Comparison of ENCODE assay signal across 7 mouse cellular contexts in the genomic region with DNA sequence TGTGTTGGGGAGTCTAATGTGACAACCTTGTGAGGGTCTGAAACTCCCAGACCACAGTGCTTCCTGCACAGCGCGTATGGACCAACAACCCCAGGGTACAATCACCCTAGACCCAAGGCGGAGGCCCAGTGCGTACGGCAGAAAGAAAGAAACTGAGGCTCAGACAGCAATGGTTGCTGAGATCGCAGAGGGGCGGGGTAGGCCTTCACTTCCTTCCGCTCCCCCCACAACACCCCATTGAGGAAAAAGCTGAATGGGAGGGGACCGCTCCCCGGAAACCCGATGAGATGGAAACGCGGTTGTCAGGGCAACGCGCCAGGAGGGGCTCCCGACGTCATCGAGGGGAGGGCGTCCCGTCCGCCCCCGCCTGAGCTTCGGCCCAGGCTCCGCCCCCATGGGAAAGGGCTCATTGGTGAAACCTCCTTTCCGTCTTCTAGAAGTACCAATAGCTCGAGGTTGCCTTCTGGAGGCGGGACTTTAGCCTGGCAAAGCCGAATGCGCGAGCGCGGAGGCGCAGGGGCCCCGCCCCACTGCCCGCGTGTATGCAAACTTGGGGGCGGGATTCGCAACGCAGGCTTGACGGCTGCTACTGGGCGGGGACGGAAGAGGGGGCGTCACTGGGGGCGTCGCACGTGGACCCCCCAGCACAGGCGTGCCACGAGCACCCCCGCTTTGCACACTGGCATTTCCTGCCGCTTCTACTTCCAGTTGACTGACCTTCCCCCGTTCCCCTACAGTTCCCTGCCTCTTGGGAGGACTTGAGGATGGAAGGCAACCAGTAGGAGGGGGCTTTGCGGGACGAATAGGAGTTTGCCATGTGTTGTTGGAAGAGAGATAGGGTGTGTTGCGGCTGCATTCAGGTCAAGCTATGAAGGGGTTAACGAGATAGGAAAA. TPM values are rescaled to one million over a fixed set of nuclear protein-coding genes. Genes with fewer than 3 reads are reported as not detected.
DNase-seq lines count a peak whose midpoint lies in the region; ATAC-seq and TF ChIP-seq lines count a peak whose summit lies in the region.

No protein-coding gene starts in this region.

- peak overlapping the region; percentile 26 for H3K4me3 ChIP-seq in intestine, postnatal 0 days (ENCODE audit: low read depth, low read length)
- H3K4me3 ChIP-seq in limb, embryonic 10.5 days: peak overlapping the region; percentile 47
- peak overlapping the region; percentile 44 for H3K4me3 ChIP-seq in midbrain, embryonic 13.5 days (replicated peaks)

- peaks cover 37% of the 10 kb centered on the region for H3K4me1 ChIP-seq in intestine, postnatal 0 days (replicated peaks; ENCODE audit: control insufficient read depth, insufficient read depth, low read length)
- peaks cover 98% of the 10 kb centered on the region for H3K4me1 ChIP-seq in limb, embryonic 10.5 days
- H3K4me1 ChIP-seq in midbrain, embryonic 13.5 days (replicated peaks): peaks cover 77% of the 10 kb centered on the region

- no peaks in the 10 kb centered on the region for H3K27me3 ChIP-seq in intestine, postnatal 0 days (replicated peaks; ENCODE audit: control insufficient read depth, insufficient read depth, low read length)
- no peaks in the 10 kb centered on the region for H3K27me3 ChIP-seq in limb, embryonic 10.5 days (ENCODE audit: low read depth, poor library complexity, severe bottlenecking)
- peaks cover 4% of the 10 kb centered on the region; the same call in 1 of the 2 replicates for H3K27me3 ChIP-seq in midbrain, embryonic 13.5 days

- peak; percentile 16 for TF ChIP-seq CTCF in intestine, postnatal 0 days (IDR thresholded peaks at IDR 0.05; ENCODE audit: low read depth)

- no peaks in the 10 kb centered on the region for H3K9me3 ChIP-seq in intestine, postnatal 0 days (ENCODE audit: control insufficient read depth)
- H3K9me3 ChIP-seq in limb, embryonic 10.5 days (replicated peaks): no peaks in the 10 kb centered on the region
- no peaks in the 10 kb centered on the region for H3K9me3 ChIP-seq in midbrain, embryonic 13.5 days

- under 1% methylated on average over 55 of the region's 55 CpGs for WGBS in intestine, postnatal 0 days
- under 1% methylated on average over 55 of the region's 55 CpGs for WGBS in limb, embryonic 10.5 days
- WGBS in midbrain, embryonic 13.5 days: under 1% methylated on average over 55 of the region's 55 CpGs

- peak; percentile 99 for DNase-seq in adrenal gland, adult 8-10 months
- DNase-seq in embryo, embryonic 9.5 days (ENCODE audit: extremely low spot score): peak; percentile 97
- DNase-seq in gastrocnemius, postnatal 4 days (ENCODE audit: low spot score in 2 of 2): peak; percentile 97 to 98
- DNase-seq in limb, embryonic 10.5 days (ENCODE audit: low spot score): peak; percentile 90
- peak; percentile 98 for DNase-seq in spleen, adult 12 weeks (ENCODE audit: low spot score)

- H3K36me3 ChIP-seq in intestine, postnatal 0 days (ENCODE audit: control insufficient read depth, insufficient read depth): peaks cover 29% of the 10 kb centered on the region
- H3K36me3 ChIP-seq in limb, embryonic 10.5 days: peaks cover 47% of the 10 kb centered on the region
- H3K36me3 ChIP-seq in midbrain, embryonic 13.5 days: peaks cover 29% of the 10 kb centered on the region

- ATAC-seq in intestine, postnatal 0 days: peak; percentile 59
- peak; percentile 84 for ATAC-seq in midbrain, embryonic 13.5 days

- peak overlapping the region; percentile 69 for H3K4me2 ChIP-seq in intestine, postnatal 0 days (replicated peaks; ENCODE audit: low read depth)
- H3K4me2 ChIP-seq in midbrain, embryonic 13.5 days (replicated peaks): peak overlapping the region; percentile 68

- H3K9ac ChIP-seq in intestine, postnatal 0 days (ENCODE audit: low read depth, low read length): no peak overlapping the region; the same call in 1 of the 2 replicates
- peak overlapping the region; percentile 60 for H3K9ac ChIP-seq in midbrain, embryonic 13.5 days (replicated peaks)

- peak overlapping the region; percentile 92 for H3K27ac ChIP-seq in intestine, postnatal 0 days (ENCODE audit: low read depth, low read length)
- H3K27ac ChIP-seq in limb, embryonic 10.5 days: peak overlapping the region; percentile 87
- peak overlapping the region; percentile 90 for H3K27ac ChIP-seq in midbrain, embryonic 13.5 days

RNA-seq across cellular contexts. Expression of a gene that starts 6.0 kb away (rescaled TPM):
- total RNA-seq in adrenal gland, adult 8-10 months (2022): 100 to 1,000 TPM in 3 of 4 experiments, 10 to 100 TPM in 1; 44.2 to 234 (median 162) TPM
- total RNA-seq in gastrocnemius, postnatal 4 days (2021): 100 to 1,000 TPM; 107 to 153 TPM
- 222 and 228 TPM in 2 replicates for polyA plus RNA-seq in intestine, postnatal 0 days (2015; fragmentation: Nextera tagmentation; extraction: Ambion mirVana)
- polyA plus RNA-seq in limb, embryonic 10.5 days (2016; fragmentation: Nextera tagmentation; extraction: Ambion mirVana): 90.7 and 129 TPM in 2 replicates
- polyA plus RNA-seq in midbrain, embryonic 13.5 days (2015; fragmentation: Nextera tagmentation; extraction: Ambion mirVana): 354 and 412 TPM in 2 replicates

RNA-seq across cellular contexts. Expression of a gene that starts 11.7 kb away (rescaled TPM):
- 100 to 1,000 TPM in 1 of 4 experiments, 10 to 100 TPM in 3; 56.4 to 145 (median 90.1) TPM for total RNA-seq in adrenal gland, adult 8-10 months (2022)
- 10 to 100 TPM; 67.7 to 74.0 TPM for total RNA-seq in gastrocnemius, postnatal 4 days (2021)
- polyA plus RNA-seq in intestine, postnatal 0 days (2015; fragmentation: Nextera tagmentation; extraction: Ambion mirVana): 18.1 and 19.5 TPM in 2 replicates
- 26.2 and 27.1 TPM in 2 replicates for polyA plus RNA-seq in limb, embryonic 10.5 days (2016; fragmentation: Nextera tagmentation; extraction: Ambion mirVana)
- polyA plus RNA-seq in midbrain, embryonic 13.5 days (2015; fragmentation: Nextera tagmentation; extraction: Ambion mirVana): 35.9 and 40.6 TPM in 2 replicates

RNA-seq across cellular contexts. Expression of a gene that starts 12.9 kb away (rescaled TPM):
- 10 to 100 TPM; 18.1 to 22.1 (median 21.7) TPM for total RNA-seq in adrenal gland, adult 8-10 months (2022)
- 1 to 10 TPM; 3.4 to 3.8 TPM for total RNA-seq in gastrocnemius, postnatal 4 days (2021)
- polyA plus RNA-seq in intestine, postnatal 0 days (2015; fragmentation: Nextera tagmentation; extraction: Ambion mirVana): 12.7 and 13.9 TPM in 2 replicates
- 8.7 and 13.1 TPM in 2 replicates for polyA plus RNA-seq in limb, embryonic 10.5 days (2016; fragmentation: Nextera tagmentation; extraction: Ambion mirVana)
- polyA plus RNA-seq in midbrain, embryonic 13.5 days (2015; fragmentation: Nextera tagmentation; extraction: Ambion mirVana): 11.9 and 14.5 TPM in 2 replicates

RNA-seq across cellular contexts. Expression of a gene that starts 19.2 kb away (rescaled TPM):
- 10 to 100 TPM; 58.4 to 92.4 (median 81.9) TPM for total RNA-seq in adrenal gland, adult 8-10 months (2022)
- 1 to 10 TPM; 2.2 to 2.7 TPM for total RNA-seq in gastrocnemius, postnatal 4 days (2021)
- polyA plus RNA-seq in intestine, postnatal 0 days (2015; fragmentation: Nextera tagmentation; extraction: Ambion mirVana): 2.1 and 2.7 TPM in 2 replicates
- 3.3 and 4.7 TPM in 2 replicates for polyA plus RNA-seq in limb, embryonic 10.5 days (2016; fragmentation: Nextera tagmentation; extraction: Ambion mirVana)
- polyA plus RNA-seq in midbrain, embryonic 13.5 days (2015; fragmentation: Nextera tagmentation; extraction: Ambion mirVana): 40.6 and 45.3 TPM in 2 replicates

RNA-seq across cellular contexts. Expression of a gene that starts 19.5 kb away (rescaled TPM):
- 1 to 10 TPM; 2.4 to 5.2 (median 3.3) TPM for total RNA-seq in adrenal gland, adult 8-10 months (2022)
- total RNA-seq in gastrocnemius, postnatal 4 days (2021): 1 to 10 TPM; 3.5 to 3.7 TPM
- 3.5 and 3.8 TPM in 2 replicates for polyA plus RNA-seq in intestine, postnatal 0 days (2015; fragmentation: Nextera tagmentation; extraction: Ambion mirVana)
- 63.1 and 66.8 TPM in 2 replicates for polyA plus RNA-seq in limb, embryonic 10.5 days (2016; fragmentation: Nextera tagmentation; extraction: Ambion mirVana)
- polyA plus RNA-seq in midbrain, embryonic 13.5 days (2015; fragmentation: Nextera tagmentation; extraction: Ambion mirVana): 34.5 and 41.3 TPM in 2 replicates

Comparison
In these comparisons a context has a peak if more than half of its experiments do, and no peak if none do; other contexts are left out.
1. Peak in every context shown above with its lines: DNase-seq, ATAC-seq, H3K4me3 ChIP-seq and H3K27ac ChIP-seq.